Mouse (Mus musculus): Measurements from ENCODE around the gene Ece2.
A peak's percentile ranks its signal among the peaks of the same experiment; 100 is the strongest.
"Not testable (repeated sequence)": the region's sequence is repeated elsewhere in the genome, so short reads cannot be mapped to it uniquely, and the experiment has no call there.

Gene Ece2

DNA sequence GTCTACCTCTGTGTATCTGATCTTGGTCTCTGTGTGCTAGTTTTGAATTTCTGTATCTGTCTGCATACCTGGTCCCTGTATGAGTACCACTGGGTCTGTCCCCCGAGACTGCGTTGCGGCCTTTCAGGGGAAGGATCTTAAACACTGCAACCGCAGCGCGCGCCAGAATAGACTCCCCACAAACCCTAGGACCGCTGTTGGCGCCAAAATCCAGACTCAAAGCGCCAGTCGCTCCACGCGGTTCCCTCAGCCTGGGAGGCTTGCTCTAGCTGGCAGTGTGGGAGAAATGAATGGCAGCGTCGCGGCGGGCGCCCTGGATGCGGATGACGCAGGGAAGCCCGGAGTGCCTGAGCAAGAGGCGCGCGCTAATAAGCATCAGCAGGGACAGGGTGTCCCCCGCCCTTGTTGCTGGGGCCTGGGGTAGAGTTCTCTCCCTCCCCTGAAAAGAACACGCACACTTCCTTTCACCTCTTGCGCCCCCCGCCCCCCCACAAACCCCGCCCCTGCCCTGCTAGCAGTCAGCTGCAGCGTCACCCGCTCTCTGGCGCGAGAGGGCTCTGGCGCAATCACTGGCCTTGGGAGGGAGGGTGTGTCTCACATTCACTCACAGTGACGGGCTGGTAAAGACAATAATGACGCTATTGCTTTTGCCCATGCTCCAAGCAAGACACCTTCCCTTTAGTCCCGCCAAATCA, 7.5 kb upstream of the Ece2 start:
- peak in 1 of 2 experiments; percentile 65 for DNase-seq (ENCODE audit: low spot score in 2 of 2)

DNA sequence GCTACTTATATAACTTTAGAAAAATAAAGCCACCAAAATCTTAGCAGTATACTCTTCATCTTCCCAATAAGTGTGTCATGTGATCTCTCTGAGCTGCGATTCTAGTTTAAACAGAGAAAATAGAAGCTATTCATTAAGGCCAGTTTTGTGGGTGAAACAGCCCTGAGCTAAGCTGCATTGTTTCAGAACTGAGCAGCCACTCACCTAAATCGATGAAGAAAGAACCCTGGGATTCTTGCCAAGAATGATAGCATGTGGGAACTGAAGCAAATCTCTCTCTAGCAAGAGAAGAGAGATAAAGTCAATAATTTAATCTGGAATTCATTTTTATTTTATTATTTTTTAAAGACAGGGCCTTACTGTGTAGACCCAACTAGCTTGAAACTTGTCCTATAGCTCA, 6.4 kb upstream of the Ece2 start:
- DNase-seq (ENCODE audit: low spot score in 2 of 2): no peak

DNA sequence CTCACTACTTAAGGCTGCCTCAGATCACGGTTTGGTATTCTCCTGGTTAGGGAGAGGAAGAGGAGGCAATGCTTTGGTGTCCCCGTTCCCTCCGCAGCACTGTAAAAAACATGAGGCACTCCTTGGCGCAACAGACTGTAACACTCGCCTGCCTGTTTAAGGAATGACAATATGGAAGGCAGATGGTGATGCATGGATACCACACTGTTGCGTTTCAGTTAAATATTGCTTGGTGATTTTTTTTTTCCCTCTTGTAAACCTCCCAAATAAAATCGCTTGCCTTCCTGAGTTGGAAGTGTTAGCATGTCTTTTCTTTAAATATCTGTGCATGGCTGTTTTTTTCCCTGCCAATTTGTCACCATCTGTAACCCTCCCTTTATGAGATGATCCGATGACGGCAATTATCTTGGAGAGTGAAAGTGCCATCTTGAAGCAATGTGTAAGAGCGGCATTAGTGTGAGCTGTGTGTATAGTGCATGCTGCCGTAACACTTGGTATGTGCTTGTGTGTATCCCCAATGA, 697 bp upstream of the Ece2 start:
- no peak for DNase-seq (ENCODE audit: low spot score in 2 of 2)

DNA sequence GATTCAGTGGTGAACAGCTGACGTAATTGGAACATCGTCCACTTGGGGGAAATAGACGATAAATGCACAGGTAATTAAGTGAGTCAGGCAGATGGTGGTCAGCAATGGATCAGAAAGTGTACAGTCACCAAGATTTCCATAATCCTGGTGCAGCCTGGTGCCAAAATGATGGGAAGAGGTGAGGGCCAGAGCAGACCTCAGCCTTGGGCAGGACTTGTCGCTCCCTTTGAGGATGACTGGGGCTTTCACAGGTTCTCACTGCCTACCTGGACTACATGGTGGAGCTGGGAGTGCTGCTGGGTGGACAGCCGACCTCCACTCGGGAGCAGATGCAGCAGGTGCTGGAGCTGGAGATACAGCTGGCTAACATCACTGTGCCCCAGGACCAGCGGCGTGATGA, 7.8 kb downstream of the Ece2 start:
- no peak for DNase-seq (ENCODE audit: low spot score in 2 of 2)

DNA sequence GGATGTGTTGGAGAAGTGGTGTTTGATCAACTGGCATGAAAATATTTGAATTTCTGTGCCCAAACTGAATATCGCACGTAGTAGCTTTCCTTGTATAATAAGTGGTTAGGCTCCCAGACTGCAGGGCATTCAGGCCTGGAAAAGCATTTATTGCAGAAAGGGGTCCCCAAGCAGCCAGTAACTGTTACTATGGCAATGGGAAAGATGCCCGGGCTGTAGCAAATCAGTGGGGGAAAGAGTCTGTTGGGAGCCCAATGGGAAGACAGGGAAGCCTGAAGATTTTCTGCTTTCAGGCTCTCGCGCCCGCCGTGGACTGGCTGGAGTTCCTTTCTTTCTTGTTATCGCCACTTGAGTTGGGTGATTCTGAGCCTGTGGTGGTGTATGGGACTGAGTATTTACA, 8.7 kb downstream of the Ece2 start:
- DNase-seq (ENCODE audit: low spot score in 2 of 2): peak; percentile 48 to 62

DNA sequence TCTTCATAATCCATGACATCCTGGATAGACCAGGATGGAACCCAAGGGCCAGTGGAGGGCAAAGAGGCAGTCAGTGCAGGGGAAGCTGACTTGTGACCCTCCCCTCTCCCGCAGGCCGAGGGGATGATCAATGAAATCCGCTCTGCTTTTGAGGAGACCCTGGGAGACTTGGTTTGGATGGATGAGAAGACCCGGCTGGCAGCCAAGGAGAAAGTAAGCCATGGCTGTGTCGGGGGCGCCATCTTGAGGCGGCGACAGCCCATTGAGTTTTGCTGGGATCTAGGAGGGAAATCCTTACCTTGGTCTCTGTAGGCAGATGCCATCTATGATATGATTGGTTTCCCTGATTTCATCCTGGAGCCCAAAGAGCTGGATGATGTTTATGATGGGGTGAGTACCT, 12.5 kb downstream of the Ece2 start:
- DNase-seq (ENCODE audit: low spot score in 2 of 2): peak; percentile 58 to 77

DNA sequence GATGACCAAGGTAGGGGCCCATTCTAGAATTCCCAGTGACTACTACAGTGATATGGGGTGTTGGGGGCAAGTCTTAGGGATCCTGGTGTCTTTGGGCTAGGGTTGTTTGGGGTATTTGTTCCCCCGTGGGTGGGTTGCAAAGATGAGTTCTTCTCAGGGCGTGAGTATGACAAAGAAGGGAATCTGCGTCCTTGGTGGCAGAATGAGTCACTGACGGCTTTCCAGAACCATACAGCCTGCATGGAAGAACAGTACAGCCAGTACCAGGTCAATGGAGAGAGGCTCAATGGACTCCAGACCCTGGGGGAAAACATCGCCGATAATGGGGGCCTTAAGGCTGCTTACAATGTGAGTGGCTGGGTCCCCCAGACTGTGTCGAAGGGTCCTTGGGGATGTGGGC, 14.3 kb downstream of the Ece2 start:
- DNase-seq (ENCODE audit: low spot score in 2 of 2): no peak

DNA sequence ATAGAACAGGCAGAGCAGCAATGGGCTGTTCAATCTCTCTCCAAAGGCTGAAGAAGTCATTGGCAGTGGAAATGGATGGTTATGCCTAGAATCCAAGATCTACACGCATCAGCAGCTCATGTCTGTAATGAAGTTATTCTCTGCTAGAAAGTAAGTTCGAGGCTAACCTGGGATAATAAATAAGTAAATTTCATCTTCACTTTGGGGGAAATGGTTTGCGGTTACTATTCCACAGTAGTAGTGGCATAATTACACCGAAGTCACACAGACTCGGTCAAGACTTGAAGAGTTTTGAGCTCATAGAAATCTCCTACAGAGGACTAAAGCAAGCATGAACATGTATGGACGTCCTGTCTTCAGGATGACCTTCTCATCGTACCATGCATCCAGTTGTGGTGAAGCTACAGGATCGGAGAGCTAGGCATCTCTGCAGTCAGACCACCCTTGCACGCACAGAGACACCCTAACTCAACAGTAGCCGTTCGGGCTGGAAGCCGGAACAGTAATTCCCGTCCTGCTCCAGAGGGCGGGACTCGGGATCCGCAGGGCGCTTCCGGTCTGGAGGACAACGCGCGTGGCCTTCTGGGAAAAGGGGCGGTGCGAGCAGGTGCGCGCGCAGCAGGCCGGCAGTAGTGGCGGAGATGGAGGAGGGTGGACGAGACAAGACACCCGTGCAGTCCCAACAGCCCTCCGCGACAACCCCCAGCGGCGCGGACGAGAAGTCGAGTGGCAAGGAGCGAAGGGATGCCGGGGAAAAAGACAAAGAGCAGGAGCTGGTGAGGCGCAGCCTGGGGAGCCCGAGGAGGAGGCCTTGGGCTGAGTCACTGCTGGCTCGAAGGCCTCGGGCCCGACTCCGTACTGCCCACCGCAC, 21.7 kb downstream of the Ece2 start, which contains the start of gene Psmd2:
Gene Psmd2, plus strand, starts transcription at position 577 of the 871 bp plus-strand sequence.
- peak; percentile 90 to 96 for DNase-seq (ENCODE audit: low spot score in 2 of 2)

DNA sequence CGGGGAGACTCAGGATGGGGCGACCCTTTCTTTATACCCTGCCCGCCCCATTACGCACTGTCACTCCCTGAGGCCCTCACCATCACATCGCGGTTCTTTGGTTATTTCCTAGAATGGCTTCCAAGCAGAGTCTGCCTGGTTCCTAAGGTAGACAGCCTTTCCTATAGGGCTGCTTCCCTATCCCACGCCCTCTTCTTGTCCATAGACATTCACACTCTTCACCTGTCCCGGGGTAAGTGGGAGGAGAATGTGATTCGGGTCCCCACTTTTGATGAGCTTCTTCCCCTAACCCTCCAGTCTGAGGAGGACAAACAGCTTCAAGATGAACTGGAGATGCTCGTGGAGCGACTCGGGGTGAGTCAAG, 22.3 kb downstream of the Ece2 start:
- DNase-seq (ENCODE audit: low spot score in 2 of 2): no peak

DNA sequence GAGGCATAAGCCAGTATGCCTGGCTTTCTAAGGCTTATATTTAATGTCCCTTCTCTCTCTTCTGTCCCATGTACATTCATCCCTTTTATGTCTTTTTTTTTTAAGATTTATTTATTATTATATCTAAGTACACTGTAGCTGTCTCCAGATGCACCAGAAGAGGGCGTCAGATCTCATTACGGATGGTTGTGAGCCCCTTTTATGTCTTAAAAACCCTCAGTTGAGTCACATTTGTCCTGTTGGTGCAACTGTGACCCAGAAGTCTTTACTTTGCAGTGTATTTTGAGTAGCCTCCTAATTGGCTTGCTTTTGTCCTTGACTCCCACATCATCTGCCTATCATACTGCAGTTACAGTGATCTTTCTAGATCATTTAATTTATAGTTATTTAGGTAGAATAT, 23.7 kb downstream of the Ece2 start:
- no peak for DNase-seq (ENCODE audit: low spot score in 2 of 2)

DNA sequence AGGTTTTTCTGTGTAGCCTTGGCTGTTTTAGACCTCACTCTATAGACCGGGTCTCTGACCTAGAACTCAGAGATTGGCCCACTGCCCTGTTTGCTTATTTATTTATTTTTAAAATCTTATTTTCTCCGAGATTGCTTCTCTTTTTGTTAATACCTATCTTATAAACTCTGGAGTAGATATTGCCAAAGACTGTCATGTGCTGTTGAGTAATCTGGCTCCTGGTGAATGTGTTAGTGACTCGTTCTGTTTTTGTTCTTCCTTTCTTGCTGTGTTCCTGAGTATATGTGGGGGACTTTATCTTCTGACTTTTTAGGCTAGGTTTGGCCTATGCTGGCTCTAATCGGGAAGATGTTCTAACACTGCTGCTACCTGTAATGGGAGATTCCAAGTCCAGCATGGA, 28.0 kb downstream of the Ece2 start:
- no peak for DNase-seq (ENCODE audit: low spot score in 2 of 2)

DNA sequence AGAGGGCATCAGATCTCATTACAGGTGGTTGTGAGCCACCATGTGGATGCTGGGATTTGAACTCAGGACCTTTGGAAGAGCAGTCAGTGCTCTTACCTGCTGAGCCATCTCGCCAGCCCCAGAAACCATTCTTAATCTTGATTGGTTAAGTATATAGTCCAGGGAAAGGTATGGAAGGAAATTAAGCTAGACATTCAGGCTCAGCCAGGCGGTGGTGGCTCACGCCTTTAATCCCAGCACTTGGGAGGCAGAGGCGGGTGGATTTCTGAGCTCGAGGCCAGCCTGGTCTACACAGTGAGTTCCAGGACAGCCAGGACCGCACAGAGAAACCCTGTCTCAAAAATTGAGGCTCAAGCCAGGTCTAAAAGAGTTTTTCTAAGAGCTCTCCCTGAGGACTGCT, 38.4 kb downstream of the Ece2 start, which contains the start of gene Eif4g1:
Gene Eif4g1, plus strand, starts transcription at position 301 of the 400 bp plus-strand sequence.
- not testable (repeated sequence) for DNase-seq (ENCODE audit: low spot score in 2 of 2)

DNA sequence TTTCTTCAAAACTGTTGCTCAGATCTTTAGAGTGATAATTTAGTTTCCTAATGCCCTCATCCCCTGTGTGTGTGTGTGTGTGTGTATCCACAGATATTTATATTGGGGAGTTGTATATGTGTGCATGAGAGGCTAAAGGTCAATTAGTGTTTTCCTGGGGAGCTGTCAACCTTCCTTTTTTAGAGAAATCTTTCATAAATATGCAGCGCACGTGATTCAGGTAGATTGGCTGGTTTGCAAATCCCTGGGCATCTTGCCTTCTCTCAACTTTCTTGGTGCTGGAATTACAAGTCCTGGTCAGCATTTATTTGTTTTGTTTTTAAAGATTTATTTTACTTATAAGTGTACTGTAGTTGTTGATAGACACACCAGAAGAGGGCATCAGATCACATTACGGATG, 40.7 kb downstream of the Ece2 start:
- no peak for DNase-seq (ENCODE audit: low spot score in 2 of 2)

DNA sequence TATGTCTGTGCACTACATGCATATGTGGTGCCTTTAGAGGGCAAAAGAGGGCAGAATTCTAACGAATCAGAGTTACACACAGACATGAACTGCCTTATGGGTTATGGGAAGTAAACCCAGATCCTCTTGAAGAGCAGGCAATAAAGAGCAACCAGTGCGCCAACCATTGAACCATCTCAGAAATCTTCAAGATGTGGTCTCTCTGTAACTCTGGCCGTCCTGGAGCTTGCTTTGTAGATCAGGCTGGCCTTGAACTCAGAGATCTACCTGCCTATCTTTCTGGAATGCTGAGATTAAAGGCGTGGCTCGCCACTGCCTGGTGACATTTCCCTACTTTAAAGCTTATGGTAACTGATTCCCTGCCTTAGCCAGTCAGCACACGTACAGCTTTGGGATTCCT, 42.3 kb downstream of the Ece2 start:
- no peak for DNase-seq (ENCODE audit: low spot score in 2 of 2)

DNA sequence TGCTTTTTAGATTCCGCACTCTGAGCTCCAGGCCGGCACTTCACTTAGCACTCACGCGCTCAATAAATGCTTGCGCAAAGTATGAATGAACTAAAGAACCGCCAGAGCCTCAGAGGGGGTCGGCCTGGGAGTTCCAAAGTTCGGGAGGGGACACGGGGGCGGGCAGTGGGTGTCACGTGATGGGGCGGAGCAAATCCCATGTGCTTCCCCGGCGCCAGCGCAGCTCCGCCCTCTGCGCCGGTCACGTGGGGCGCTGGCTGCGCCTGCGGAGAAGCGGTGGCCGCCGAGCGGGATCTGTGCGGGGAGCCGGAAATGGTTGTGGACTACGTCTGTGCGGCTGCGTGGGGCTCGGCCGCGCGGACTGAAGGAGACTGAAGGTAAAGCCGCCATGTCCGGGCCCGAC, 42.9 kb downstream of the Ece2 start:
- peak; percentile 93 to 96 for DNase-seq (ENCODE audit: low spot score in 2 of 2)

DNA sequence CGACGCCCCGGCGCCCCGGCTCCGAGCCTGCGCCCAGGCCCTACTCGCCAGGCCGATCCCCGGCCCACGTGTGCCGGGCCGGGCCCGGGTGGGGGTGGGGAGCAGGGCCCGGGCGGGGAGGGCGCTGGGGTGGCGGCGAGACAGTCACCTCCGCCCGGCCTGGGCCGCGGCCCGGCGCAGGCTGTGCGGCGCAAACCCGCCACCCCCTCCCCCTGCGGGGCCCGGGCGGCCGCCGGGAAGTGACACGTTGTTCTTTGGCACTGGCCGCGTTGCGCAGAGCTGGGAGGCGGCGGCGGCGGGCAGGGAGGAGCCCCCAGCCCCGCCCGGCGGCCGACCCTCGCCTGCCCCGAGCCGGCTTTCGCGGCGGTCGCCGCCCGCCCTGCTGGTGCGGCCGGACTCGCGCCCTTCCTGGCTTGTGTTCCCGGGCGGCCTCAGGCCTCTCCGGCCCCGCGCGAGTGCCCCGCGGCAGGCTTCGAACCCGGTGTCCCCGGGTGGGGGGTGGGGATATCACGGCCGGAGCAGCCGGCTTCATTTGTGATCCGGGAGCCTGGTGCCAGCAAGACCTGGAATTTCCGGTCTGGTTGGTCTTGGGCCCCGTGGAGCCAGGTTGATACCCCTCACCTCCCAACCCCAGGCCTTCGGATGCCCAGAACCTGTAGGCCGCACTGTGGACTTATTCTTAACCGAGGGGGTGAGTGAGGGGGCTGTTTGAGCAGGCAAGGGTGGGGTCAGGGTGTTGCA, 43.5 kb downstream of the Ece2 start:
- DNase-seq (ENCODE audit: low spot score in 2 of 2): peak; percentile 52

DNA sequence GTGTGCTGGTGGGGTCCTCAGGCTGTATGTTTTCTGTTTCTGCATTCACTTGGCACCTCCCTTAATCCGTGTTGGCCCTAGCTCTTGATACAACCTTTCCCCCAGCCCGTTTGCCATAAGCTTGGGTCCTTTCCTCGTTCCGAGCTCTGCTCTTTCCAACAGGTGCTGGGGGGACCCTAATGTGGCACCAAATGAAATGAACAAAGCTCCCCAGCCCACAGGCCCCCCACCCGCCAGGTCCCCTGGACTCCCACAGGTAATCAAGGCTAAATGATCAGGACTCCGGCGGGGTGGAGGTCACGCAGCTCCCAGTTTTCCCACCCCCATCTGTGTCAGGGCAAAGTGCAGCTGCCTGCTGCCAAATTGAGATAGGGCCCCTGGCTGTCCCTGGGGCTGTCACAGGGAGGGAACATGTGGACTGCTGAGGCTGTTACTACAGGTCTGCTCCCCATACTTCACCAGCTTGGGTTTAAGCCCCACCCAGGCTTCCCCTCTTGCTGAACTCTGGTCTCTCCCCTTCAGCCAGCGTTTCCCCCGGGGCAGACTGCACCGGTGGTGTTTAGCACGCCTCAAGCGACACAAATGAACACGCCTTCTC, 44.2 kb downstream of the Ece2 start:
- no peak for DNase-seq (ENCODE audit: low spot score in 2 of 2)

DNA sequence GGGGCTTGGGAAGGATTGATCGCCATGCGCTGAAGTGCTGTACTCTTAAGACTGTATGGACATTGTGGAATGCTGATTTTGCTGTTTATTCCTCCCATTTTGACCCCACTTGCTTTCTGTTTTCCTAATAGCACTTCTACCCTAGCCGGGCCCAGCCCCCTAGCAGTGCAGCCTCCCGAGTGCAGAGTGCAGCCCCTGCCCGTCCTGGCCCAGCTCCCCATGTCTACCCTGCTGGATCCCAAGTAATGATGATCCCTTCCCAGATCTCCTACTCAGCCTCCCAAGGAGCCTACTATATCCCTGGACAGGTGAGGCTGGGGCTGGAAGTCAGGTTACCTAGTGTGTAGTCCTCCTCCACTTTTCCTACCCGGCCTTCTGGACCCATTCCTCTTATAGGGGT, 45.6 kb downstream of the Ece2 start:
- DNase-seq (ENCODE audit: low spot score in 2 of 2): no peak

DNA sequence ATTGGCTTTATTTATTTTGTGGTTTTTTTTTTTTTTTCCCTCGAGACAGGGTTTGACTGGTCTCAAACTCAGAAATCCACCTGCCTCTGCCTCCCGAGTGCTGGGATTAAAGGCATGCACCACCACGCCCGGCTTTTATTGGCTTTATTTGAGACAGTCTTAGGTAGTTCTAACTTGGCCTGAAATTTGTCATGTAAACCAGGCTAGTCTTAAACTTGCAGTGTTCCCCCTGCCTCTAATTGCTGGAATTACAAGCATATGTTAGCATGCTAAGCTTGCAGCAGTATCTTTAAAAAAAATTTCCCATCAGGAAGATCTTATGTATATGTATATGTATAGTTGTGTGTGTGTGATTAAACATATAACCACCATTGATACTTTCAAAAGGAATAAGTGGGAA, 47.1 kb downstream of the Ece2 start:
- no peak for DNase-seq (ENCODE audit: low spot score in 2 of 2)

DNA sequence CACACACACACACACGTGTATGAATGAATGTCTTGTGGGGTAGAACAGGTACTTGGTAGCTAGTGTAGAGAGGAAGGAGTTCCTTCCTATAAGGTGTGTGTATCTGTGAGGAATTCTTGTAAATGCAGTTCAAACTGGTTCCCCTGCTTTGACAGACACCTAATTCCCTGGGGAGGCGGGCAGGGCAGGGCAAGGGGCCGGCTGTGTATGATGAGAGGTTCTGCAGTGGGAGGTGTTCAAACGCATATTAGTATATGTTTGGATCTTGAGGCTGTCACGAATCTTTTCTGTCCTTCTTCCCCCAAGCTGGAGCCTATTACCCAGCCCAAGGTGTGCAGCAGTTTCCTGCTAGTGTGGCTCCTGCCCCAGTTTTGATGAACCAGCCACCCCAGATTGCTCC, 47.8 kb downstream of the Ece2 start:
- no peak for DNase-seq (ENCODE audit: low spot score in 2 of 2)

DNA sequence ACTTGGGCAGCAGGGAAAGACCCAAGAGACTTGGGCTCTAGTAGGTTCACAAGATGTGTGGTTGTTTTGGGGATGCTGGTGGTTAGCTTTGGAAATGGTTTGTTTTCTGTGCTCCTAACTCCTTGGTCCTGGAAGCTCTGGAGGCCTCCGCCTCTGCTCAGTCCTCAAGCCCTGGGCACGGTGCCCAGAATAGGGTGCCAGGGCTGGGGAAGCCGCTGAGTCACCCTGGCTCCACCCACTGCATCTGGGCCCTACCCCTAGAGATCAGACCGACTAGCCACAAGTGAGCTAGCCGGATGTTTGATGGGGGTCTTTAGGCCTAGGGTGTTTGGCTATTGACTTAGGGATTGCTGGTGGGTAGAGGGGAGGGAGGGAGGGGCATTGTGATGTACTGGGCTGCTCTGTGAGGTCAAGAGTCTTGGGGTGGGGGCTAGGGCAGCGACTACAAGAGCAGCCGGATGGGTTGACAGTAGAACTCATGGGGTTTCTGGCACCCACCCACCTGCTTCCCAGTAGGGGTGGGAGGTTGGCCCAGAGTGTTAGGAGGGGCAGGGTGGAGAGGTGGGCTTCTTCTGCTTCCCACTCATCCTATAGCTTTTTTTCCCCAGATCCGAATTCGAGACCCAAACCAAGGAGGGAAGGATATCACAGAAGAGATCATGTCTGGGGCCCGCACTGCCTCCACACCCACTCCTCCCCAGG, 48.5 kb downstream of the Ece2 start:
- DNase-seq (ENCODE audit: low spot score in 2 of 2): peak; percentile 38
